ENCODE assay signal across 9 mouse cellular contexts in genomic region chr6:42372421-42372815, GRCm38 (mm10). TPM values are rescaled to one million over a fixed set of nuclear protein-coding genes. Genes with fewer than 3 reads are reported as not detected.
A peak's percentile ranks its signal among the peaks of the same experiment; 100 is the strongest.
DNase-seq lines count a peak whose midpoint lies in the region; ATAC-seq and TF ChIP-seq lines count a peak whose summit lies in the region.
"Had no signal": no experiment of that assay in that cellular context is flagged by ENCODE, and none has a peak within 500 bp of the region (broad histone marks: within the 10 kb centered on the region; RNA-seq: fewer than 3 reads in every experiment).

No protein-coding gene starts in this region.

- H3K9ac ChIP-seq in kidney, postnatal 0 days (ENCODE audit: low read depth, low read length), result peak overlapping the region; percentile 57
- H3K9ac ChIP-seq in intestine, postnatal 0 days (ENCODE audit: low read depth, low read length), result peak overlapping the region; percentile 61

- no peak for TF ChIP-seq CTCF in kidney, postnatal 0 days (IDR thresholded peaks at IDR 0.05; ENCODE audit: low read depth)
- TF ChIP-seq CTCF in embryonic fibroblast, embryonic 13.5 days (IDR thresholded peaks at IDR 0.05; ENCODE audit: borderline replicate concordance, insufficient read depth, low read length), result no peak
- TF ChIP-seq CTCF in intestine, postnatal 0 days (IDR thresholded peaks at IDR 0.05; ENCODE audit: low read depth), result no peak

- 0 out of 2 replicates have a peak, but pooled peaks have one; percentile 8 for ATAC-seq in kidney, postnatal 0 days (replicated peaks; ENCODE audit: low FRiP score, low read depth)
- ATAC-seq in intestine, postnatal 0 days, result no peak
- 0 out of 2 replicates have a peak, but pooled peaks have one; percentile 4 for ATAC-seq in monocyte, adult 5-6 weeks (replicated peaks; ENCODE audit: insufficient number of reproducible peaks, low FRiP score, low TSS enrichment, poor library complexity, severe bottlenecking)

- 27% methylated on average over 9 of the region's 9 CpGs for WGBS in kidney, postnatal 0 days
- WGBS in intestine, postnatal 0 days, result 24% methylated on average over 9 of the region's 9 CpGs

- H3K4me2 ChIP-seq in kidney, postnatal 0 days (ENCODE audit: low read length), result peak overlapping the region; percentile 94
- H3K4me2 ChIP-seq in intestine, postnatal 0 days (replicated peaks; ENCODE audit: low read depth), result peak overlapping the region; percentile 89

- DNase-seq in kidney, postnatal 0 days (ENCODE audit: low spot score), result no peak
- no peak for DNase-seq in kidney, adult 9 months
- DNase-seq in layer of hippocampus, adult 18-20 months (ENCODE audit: low spot score in 2 of 2), result no peak
- DNase-seq in urinary bladder, adult 18-20 months (ENCODE audit: low spot score in 2 of 2), result no peak
- no peak for DNase-seq in natural killer cell, adult 2 months (ENCODE audit: low spot score in 2 of 2)

- no peaks in the 10 kb centered on the region for H3K27me3 ChIP-seq in kidney, postnatal 0 days (ENCODE audit: insufficient read depth, low read length)
- H3K27me3 ChIP-seq in intestine, postnatal 0 days (replicated peaks; ENCODE audit: control insufficient read depth, insufficient read depth, low read length), result no peaks in the 10 kb centered on the region

- H3K4me3 ChIP-seq in kidney, postnatal 0 days (replicated peaks; ENCODE audit: low read depth, low read length), result peak overlapping the region; percentile 51
- H3K4me3 ChIP-seq in embryonic fibroblast, embryonic 13.5 days (ENCODE audit: insufficient read depth, low read length), result peak overlapping the region; percentile 6
- H3K4me3 ChIP-seq in intestine, postnatal 0 days (ENCODE audit: low read depth, low read length), result peak overlapping the region; percentile 59

- H3K9me3 ChIP-seq in kidney, postnatal 0 days (replicated peaks; ENCODE audit: low read length), result no peaks in the 10 kb centered on the region
- no peaks in the 10 kb centered on the region for H3K9me3 ChIP-seq in intestine, postnatal 0 days (ENCODE audit: control insufficient read depth)

- TF ChIP-seq POLR2A in embryonic fibroblast, embryonic 13.5 days (IDR thresholded peaks at IDR 0.05; ENCODE audit: low read depth, low read length), result no peak

- H3K27ac ChIP-seq in kidney, postnatal 0 days, result no peak overlapping the region
- H3K27ac ChIP-seq in embryonic fibroblast, embryonic 13.5 days (ENCODE audit: insufficient read depth, low read length), result no peak overlapping the region
- peak overlapping the region; percentile 82; the same call in 1 of the 2 replicates for H3K27ac ChIP-seq in intestine, postnatal 0 days (ENCODE audit: low read depth, low read length)
- H3K27ac ChIP-seq: layer of hippocampus, adult 2 months had no signal

- peaks cover 13% of the 10 kb centered on the region; the same call in 1 of the 2 replicates for H3K4me1 ChIP-seq in kidney, postnatal 0 days (replicated peaks; ENCODE audit: insufficient read depth, low read length)
- H3K4me1 ChIP-seq in embryonic fibroblast, embryonic 13.5 days (ENCODE audit: control insufficient read depth, insufficient read depth, low read length), result peaks cover 16% of the 10 kb centered on the region; the same call in 1 of the 2 replicates
- peaks cover 4% of the 10 kb centered on the region; the same call in 1 of the 2 replicates for H3K4me1 ChIP-seq in intestine, postnatal 0 days (replicated peaks; ENCODE audit: control insufficient read depth, insufficient read depth, low read length)

- no peaks in the 10 kb centered on the region for H3K36me3 ChIP-seq in kidney, postnatal 0 days (ENCODE audit: insufficient read depth, low read length)
- no peaks in the 10 kb centered on the region; the same call in 1 of the 2 replicates for H3K36me3 ChIP-seq in intestine, postnatal 0 days (ENCODE audit: control insufficient read depth, insufficient read depth)

RNA-seq across cellular contexts. Expression of gene Epha1, which starts 0.7 kb away (rescaled TPM):
- polyA plus RNA-seq in kidney, postnatal 0 days (2015; fragmentation: Nextera tagmentation; extraction: Ambion mirVana), result 6.6 and 6.9 TPM in 2 replicates
- polyA plus RNA-seq in embryonic fibroblast, embryonic 13.5 days (2011; ENCODE audit: insufficient read length, low read depth, missing spikeins), result 2.1 and 5.2 TPM in 2 replicates
- polyA plus RNA-seq in intestine, postnatal 0 days (2015; fragmentation: Nextera tagmentation; extraction: Ambion mirVana), result 13.3 and 13.7 TPM in 2 replicates
- 0.29 to 0.43 TPM in 2 of 3 replicates, not detected in the other for total RNA-seq in monocyte, adult 5-6 weeks (2017)
- under 1 TPM; 0.13 to 0.20 TPM for total RNA-seq in layer of hippocampus, adult 18-20 months (2021)
- total RNA-seq: layer of hippocampus, adult 2 months had no signal

RNA-seq across cellular contexts. Expression of gene Zyx, which starts 23.0 kb away (rescaled TPM):
- polyA plus RNA-seq in kidney, postnatal 0 days (2015; fragmentation: Nextera tagmentation; extraction: Ambion mirVana), result 92.9 and 103 TPM in 2 replicates
- polyA plus RNA-seq in embryonic fibroblast, embryonic 13.5 days (2011; ENCODE audit: insufficient read length, low read depth, missing spikeins), result 250 and 305 TPM in 2 replicates
- 50.9 and 54.8 TPM in 2 replicates for polyA plus RNA-seq in intestine, postnatal 0 days (2015; fragmentation: Nextera tagmentation; extraction: Ambion mirVana)
- total RNA-seq in monocyte, adult 5-6 weeks (2017), result 102 to 184 TPM (median 117 TPM) in 3 replicates
- 10 to 100 TPM; 39.5 to 40.3 TPM for total RNA-seq in layer of hippocampus, adult 18-20 months (2021)

RNA-seq across cellular contexts. Expression of gene Tas2r143, which starts 27.6 kb away (rescaled TPM):
- not detected in 2 replicates for polyA plus RNA-seq in kidney, postnatal 0 days (2015; fragmentation: Nextera tagmentation; extraction: Ambion mirVana)
- polyA plus RNA-seq in embryonic fibroblast, embryonic 13.5 days (2011; ENCODE audit: insufficient read length, low read depth, missing spikeins), result not detected in 2 replicates
- polyA plus RNA-seq in intestine, postnatal 0 days (2015; fragmentation: Nextera tagmentation; extraction: Ambion mirVana), result not detected in 2 replicates
- 2.9 to 4.2 TPM in 2 of 3 replicates, not detected in the other for total RNA-seq in monocyte, adult 5-6 weeks (2017)
- not detected for total RNA-seq in layer of hippocampus, adult 18-20 months (2021)
- total RNA-seq: layer of hippocampus, adult 2 months had no signal

RNA-seq across cellular contexts. Expression of gene Tas2r135, which starts 32.8 kb away (rescaled TPM):
- polyA plus RNA-seq in kidney, postnatal 0 days (2015; fragmentation: Nextera tagmentation; extraction: Ambion mirVana), result not detected in 2 replicates
- not detected in 2 replicates for polyA plus RNA-seq in embryonic fibroblast, embryonic 13.5 days (2011; ENCODE audit: insufficient read length, low read depth, missing spikeins)
- polyA plus RNA-seq in intestine, postnatal 0 days (2015; fragmentation: Nextera tagmentation; extraction: Ambion mirVana), result not detected in 2 replicates
- total RNA-seq in monocyte, adult 5-6 weeks (2017), result 1.6 TPM in 1 of 3 replicates, not detected in the others
- total RNA-seq in layer of hippocampus, adult 18-20 months (2021), result not detected
- total RNA-seq: layer of hippocampus, adult 2 months had no signal

RNA-seq across cellular contexts. Expression of gene Fam131b, which starts 48.0 kb away (rescaled TPM):
- polyA plus RNA-seq in kidney, postnatal 0 days (2015; fragmentation: Nextera tagmentation; extraction: Ambion mirVana), result 0.05 TPM in 1 of 2 replicates, not detected in the other
- polyA plus RNA-seq in embryonic fibroblast, embryonic 13.5 days (2011; ENCODE audit: insufficient read length, low read depth, missing spikeins), result 5.7 and 6.7 TPM in 2 replicates
- polyA plus RNA-seq in intestine, postnatal 0 days (2015; fragmentation: Nextera tagmentation; extraction: Ambion mirVana), result 0.05 and 0.12 TPM in 2 replicates
- 0.10 to 0.32 TPM in 2 of 3 replicates, not detected in the other for total RNA-seq in monocyte, adult 5-6 weeks (2017)
- 10 to 100 TPM; 80.2 to 82.8 TPM for total RNA-seq in layer of hippocampus, adult 18-20 months (2021)

Comparison
In these comparisons a context has a peak if more than half of its experiments do, and no peak if none do; other contexts are left out.
1. H3K4me3 ChIP-seq: peak in every context shown above with its lines; median percentile 59 in intestine, postnatal 0 days; 51 in kidney, postnatal 0 days; 6 in embryonic fibroblast, embryonic 13.5 days.